Mouse (Mus musculus) embryonic facial prominence, embryonic 14.5 days (tissue): ENCODE results near the gene Rbm15. TPM values are rescaled to one million over a fixed set of nuclear protein-coding genes. Genes with fewer than 3 reads are reported as not detected.
A peak's percentile ranks its signal among the peaks of the same experiment; 100 is the strongest.
"Not testable (repeated sequence)": the region's sequence is repeated elsewhere in the genome, so short reads cannot be mapped to it uniquely, and the experiment has no call there.

Experiments used
- ATAC-seq: fragments of 200-750 bp; cut with Nextera tagmentation; 2 replicates; pipeline ENCODE4 v1.8.0; 2017; ENCODE audit warnings: low read depth, moderate number of reproducible peaks, moderate TSS enrichment
- DNase-seq: peaks from one replicate; pipeline ENCODE4 v3.0.0-alpha.2; 2015; ENCODE audit warnings: low spot score
- H3K27ac ChIP-seq: fragments of 300-500 bp; sonication (generic); replicated peaks from 2 replicates; pipeline ENCODE4 v1.5.1; 2014; ENCODE audit warnings: low read depth, mild to moderate bottlenecking, low read length, moderate library complexity
- H3K27me3 ChIP-seq: fragments of 300-500 bp; sonication (generic); replicated peaks from 2 replicates; pipeline ENCODE4 v1.6.1; 2014; ENCODE audit warnings: low read length; ENCODE audit not compliant: control insufficient read depth, insufficient read depth
- H3K36me3 ChIP-seq: fragments of 300-500 bp; sonication (generic); 2 replicates; pipeline ENCODE4 v1.6.1; 2014; ENCODE audit warnings: low read length, mixed read lengths; ENCODE audit not compliant: control insufficient read depth, insufficient read depth
- H3K4me1 ChIP-seq: fragments of 300-500 bp; sonication (generic); 2 replicates; pipeline ENCODE4 v1.6.1; 2014; ENCODE audit warnings: antibody characterized with exemption, low read length; ENCODE audit not compliant: control insufficient read depth, insufficient read depth
- H3K4me2 ChIP-seq: fragments of 300-500 bp; sonication (generic); 2 replicates; pipeline ENCODE4 v1.6.1; 2014; ENCODE audit warnings: low read depth, mild to moderate bottlenecking, low read length, moderate library complexity, mixed read lengths
- H3K4me3 ChIP-seq: fragments of 300-500 bp; sonication (generic); 2 replicates; pipeline ENCODE4 v1.5.1; 2014; ENCODE audit warnings: low read depth, mild to moderate bottlenecking, low read length
- H3K9ac ChIP-seq: fragments of 300-500 bp; sonication (generic); 2 replicates; pipeline ENCODE4 v1.6.1; 2014; ENCODE audit warnings: low read depth, mild to moderate bottlenecking, low read length, moderate library complexity, mixed read lengths
- H3K9me3 ChIP-seq: fragments of 300-500 bp; sonication (generic); 2 replicates; pipeline ENCODE4 v1.6.1; 2016; ENCODE audit warnings: low read length; ENCODE audit not compliant: control insufficient read depth
- WGBS: fragments of 180-500 bp; shearing (Covaris S2); extraction: QIAGEN DNeasy Blood & Tissue Kit; methylation state at CpG from one replicate; pipeline ENCODE4 v1.1.7; 2014; 5-methylcytosine and 5-hydroxymethylcytosine counted together
- polyA plus RNA-seq: library from polyadenylated mRNA; unstranded; fragments of >200 nt; fragmentation: Nextera tagmentation; extraction: Ambion mirVana; gene quantifications from 2 replicates; pipeline ENCODE4 v1.2.1, GENCODE M21; 2014

The Rbm15 gene
- polyA plus RNA-seq, 1 experiment from 2014 or later, result 13.7 TPM

DNA sequence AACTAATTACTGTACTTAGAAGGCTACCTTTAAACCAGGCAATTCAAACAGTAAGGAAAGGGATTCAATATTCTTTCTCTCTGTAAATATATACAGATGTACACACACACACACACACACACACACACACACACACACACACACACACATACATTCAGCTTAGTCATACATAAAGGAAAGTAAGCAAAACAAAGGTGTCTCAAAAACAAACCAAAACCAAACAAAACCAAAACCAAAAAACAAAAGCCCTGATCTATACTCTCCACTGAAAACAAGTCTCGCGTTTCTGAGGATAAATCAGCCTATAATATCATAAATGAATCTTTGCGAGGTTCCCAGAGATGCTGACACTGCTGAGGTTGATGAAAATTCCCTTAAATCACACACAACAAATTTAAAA lies 16.1 kb downstream of the Rbm15 start:
- H3K36me3 ChIP-seq, result peaks cover 29% of the 10 kb centered on the region
- H3K9me3 ChIP-seq, result no peaks in the 10 kb centered on the region
- H3K4me2 ChIP-seq, result no peak overlapping the region
- no peak overlapping the region for H3K4me3 ChIP-seq
- H3K9ac ChIP-seq, result no peak overlapping the region
- no peaks in the 10 kb centered on the region for H3K4me1 ChIP-seq
- DNase-seq (no peak), ATAC-seq (no peak)
- WGBS, result 94% methylated on average over 3 of the region's 3 CpGs
- H3K27ac ChIP-seq, result no peak overlapping the region
- no peaks in the 10 kb centered on the region for H3K27me3 ChIP-seq

DNA sequence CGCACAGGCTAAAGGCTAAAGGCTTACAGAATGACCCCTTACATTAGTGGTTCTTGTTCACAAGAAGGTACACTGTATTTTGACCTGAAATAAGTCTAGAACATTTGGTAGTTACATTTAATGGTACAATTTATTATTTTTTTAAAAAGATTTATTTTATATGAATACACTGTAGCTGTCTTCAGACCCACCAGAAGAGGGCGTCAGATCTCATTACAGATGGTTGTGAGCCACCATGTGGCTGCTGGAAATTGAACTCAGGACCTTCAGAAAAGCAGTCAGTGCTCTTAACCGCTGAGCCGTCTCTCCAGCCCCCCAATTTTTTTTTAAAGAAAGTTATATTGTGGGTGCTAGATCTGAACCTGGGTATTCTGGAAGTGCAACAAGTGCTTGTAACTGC lies 36.6 kb downstream of the Rbm15 start:
- not testable (repeated sequence) for H3K9ac ChIP-seq, H3K4me1 ChIP-seq, H3K4me2 ChIP-seq, H3K27me3 ChIP-seq, DNase-seq, H3K9me3 ChIP-seq, ATAC-seq, H3K4me3 ChIP-seq, H3K27ac ChIP-seq
- 0 out of 2 replicates have a peak, but pooled peaks cover 11% of the 10 kb centered on the region for H3K36me3 ChIP-seq
- WGBS, result 66% methylated on average over 4 of the region's 4 CpGs

DNA sequence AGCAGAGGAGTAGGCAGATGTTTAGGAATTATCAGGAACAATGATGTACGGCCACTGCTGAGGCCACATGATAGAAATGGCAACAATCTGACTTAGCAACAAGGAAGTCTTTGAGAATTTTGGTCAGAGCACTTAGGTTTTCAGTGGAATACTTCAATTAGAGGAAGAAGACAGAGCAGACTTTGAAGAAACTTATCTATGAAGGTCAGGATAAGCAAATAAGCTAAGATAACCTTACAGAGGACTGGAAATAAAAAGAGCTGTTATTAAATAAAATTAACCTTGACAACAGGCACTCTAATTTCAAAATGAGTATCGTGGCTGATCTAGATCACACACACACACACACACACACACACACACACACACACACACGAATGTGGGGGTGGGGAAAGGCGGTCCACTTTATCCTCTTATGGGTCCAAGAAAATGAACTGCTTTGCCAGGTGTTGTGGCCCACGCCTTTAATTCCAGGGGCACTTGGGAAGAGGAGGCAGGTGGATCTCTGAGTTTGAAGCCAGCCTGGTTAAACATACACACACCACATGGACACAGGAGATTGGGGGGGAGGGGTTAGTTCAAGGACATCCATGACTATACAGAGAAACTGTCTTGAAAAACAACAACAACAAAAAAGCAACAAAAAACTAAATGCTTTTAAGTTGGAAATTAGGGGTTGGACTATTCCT lies 37.7 kb downstream of the Rbm15 start:
- no peak overlapping the region for H3K9ac ChIP-seq
- H3K9me3 ChIP-seq, result no peaks in the 10 kb centered on the region
- 0 out of 2 replicates have a peak, but pooled peaks cover 11% of the 10 kb centered on the region for H3K36me3 ChIP-seq
- ATAC-seq (no peak), DNase-seq (no peak)
- H3K4me3 ChIP-seq, result no peak overlapping the region
- H3K27me3 ChIP-seq, result no peaks in the 10 kb centered on the region
- WGBS, result 82% methylated on average over 5 of the region's 5 CpGs
- H3K4me2 ChIP-seq, result no peak overlapping the region
- no peak overlapping the region for H3K27ac ChIP-seq
- H3K4me1 ChIP-seq, result 0 out of 2 replicates have a peak, but pooled peaks cover 4% of the 10 kb centered on the region

DNA sequence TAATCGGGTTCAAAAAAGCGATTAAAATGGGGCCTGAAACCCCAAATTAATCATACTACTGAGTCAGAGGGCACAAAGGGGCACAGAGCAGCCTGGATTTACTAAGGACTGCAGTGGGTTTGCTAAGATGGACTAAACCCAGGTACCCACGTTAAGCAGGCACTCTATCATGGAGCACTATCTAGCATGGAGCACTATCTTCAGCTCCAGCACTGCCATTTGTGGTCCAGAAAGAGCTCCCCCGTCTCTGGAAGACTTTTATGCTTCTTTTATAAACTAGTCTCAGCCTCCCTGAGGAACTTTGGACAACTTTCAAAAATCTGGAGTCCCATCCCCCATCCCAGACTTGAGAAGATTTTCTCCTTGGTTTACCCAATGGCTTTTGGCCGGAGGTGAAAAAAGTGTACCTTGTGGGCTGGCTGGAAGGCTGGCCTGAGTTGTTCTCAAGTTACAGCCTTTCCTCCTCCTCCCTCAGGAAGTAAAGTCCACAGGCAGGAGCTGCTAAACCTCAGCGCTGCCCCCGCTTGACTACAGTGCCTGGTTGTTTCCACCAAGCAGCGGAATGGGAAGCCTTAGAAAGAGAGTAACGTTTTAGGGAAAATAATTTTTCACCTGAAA lies 42.6 kb downstream of the Rbm15 start, which contains the start of gene Slc16a4:
Gene Slc16a4, plus strand, starts transcription at position 467 of the 618 bp plus-strand sequence.
- H3K9ac ChIP-seq, result no peak within 1 kb of the TSS
- no peak within 1 kb of the TSS for H3K4me3 ChIP-seq
- no peaks in the 10 kb centered on the region for H3K36me3 ChIP-seq
- ATAC-seq, result peak; percentile 90
- H3K27me3 ChIP-seq, result no peaks in the 10 kb centered on the region
- DNase-seq, result peak; percentile 94
- 0 out of 2 replicates have a peak, but pooled peaks cover 4% of the 10 kb centered on the region for H3K4me1 ChIP-seq
- 16% methylated on average over 9 of the region's 9 CpGs for WGBS
- no peaks in the 10 kb centered on the region for H3K9me3 ChIP-seq
- peak within 1 kb of the TSS; percentile 31 for H3K4me2 ChIP-seq
- peak within 1 kb of the TSS; percentile 70 for H3K27ac ChIP-seq

DNA sequence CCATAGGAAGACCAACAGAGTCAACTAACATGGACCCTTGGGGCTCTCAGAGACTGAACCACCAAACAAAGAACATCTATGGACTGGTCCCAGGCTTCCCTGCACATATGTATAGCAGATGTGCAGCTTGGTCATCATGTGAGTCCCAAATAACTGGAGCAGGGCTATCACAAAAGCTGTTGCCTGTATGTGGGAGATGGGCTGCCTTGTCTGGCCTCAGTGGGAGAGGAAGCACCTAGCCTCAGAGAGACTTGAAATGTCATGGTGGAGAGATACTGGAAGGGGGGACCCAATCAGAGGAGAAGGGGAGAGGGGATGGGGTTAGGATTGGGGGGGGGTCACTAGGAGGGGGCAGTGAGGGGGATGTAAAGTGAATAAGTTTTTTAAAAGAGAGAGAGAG lies 46.1 kb downstream of the Rbm15 start:
- Histone ChIP-seq H3K27me3 (no peaks in the 10 kb centered on the region), H3K36me3 (peaks cover 20% of the 10 kb centered on the region), H3K4me1 (0 out of 2 replicates have a peak, but pooled peaks cover 4% of the 10 kb centered on the region), H3K9me3 (no peaks in the 10 kb centered on the region), H3K4me3 (no peak overlapping the region), H3K9ac (no peak overlapping the region), H3K4me2 (no peak overlapping the region), H3K27ac (no peak overlapping the region)
- DNase-seq (no peak), ATAC-seq (no peak)

DNA sequence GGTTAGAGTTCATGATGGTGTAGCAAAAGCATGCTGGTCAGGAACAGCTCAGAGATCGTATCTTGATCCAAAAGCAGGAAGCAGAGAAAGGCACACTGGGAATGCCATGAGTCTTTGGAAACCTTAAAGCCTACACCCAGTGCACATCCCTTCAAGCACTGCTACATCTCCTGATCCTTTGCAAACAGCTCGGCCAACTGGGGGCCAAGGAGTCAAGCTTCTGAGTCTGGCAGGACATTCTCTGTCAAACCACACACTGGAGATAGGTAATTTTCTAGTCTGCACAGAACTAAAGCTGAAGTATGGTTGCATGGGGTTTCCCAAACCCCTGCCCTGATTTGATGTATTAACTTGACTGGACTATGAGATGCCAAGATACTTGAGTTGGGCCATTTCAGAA lies 47.4 kb downstream of the Rbm15 start:
- WGBS, result 73% methylated on average over 2 of the region's 2 CpGs
- Histone ChIP-seq H3K27me3 (no peaks in the 10 kb centered on the region), H3K9me3 (no peaks in the 10 kb centered on the region), H3K4me1 (no peaks in the 10 kb centered on the region), H3K27ac (no peak overlapping the region), H3K9ac (no peak overlapping the region), H3K4me2 (no peak overlapping the region), H3K36me3 (peaks cover 22% of the 10 kb centered on the region), H3K4me3 (no peak overlapping the region)
- ATAC-seq, result no peak
- DNase-seq, result no peak

DNA sequence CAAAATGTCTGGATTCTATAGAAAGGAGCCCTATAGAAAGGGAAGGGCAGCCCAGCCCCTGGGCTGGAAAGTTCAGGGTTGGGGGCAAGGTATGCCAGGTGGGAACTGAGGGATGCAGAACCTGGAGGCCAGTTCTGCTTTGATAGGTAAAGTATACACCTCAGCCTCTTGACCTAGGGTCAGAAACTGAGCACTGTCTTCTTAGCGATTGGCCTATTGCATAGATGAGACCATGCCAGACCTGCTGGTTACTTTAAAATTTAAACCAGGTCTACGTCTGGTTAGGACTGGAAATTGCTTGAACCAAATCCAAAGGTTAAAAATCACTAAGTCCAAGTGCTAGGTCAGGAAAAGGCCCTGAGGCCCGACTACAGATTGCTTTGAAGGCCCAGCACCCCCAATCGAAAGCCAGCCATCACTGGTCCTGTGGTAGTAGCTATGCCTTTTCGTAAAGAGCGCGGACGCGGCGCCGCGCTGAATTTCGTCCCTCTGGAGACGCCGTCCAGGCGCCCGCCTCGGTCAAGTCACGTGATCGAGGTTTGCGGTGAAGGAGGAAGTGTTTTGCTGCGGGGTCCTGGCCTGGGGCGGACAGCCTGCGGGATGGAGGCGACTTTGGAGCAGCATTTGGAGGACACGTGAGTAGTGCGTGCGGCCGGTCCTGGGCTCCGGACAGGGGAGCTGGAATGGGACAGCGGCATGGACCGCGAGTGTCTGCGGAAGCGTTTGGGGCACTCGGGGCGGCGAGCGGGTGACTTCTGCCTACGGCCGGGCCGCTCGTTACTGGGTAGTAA lies 54.8 kb downstream of the Rbm15 start, which contains the start of gene Lamtor5:
Gene Lamtor5, plus strand, starts transcription at position 380 of the 791 bp plus-strand sequence.
- H3K9ac ChIP-seq, result peak within 1 kb of the TSS; percentile 87
- H3K27me3 ChIP-seq, result no peaks in the 10 kb centered on the region; the same call in 1 of the 2 replicates
- peaks cover 15% of the 10 kb centered on the region for H3K36me3 ChIP-seq
- no peaks in the 10 kb centered on the region for H3K9me3 ChIP-seq
- 4% methylated on average over 41 of the region's 43 CpGs for WGBS
- peak within 1 kb of the TSS; percentile 74 for H3K4me2 ChIP-seq
- H3K27ac ChIP-seq, result no peak within 1 kb of the TSS
- H3K4me1 ChIP-seq, result peaks cover 9% of the 10 kb centered on the region
- H3K4me3 ChIP-seq, result peak within 1 kb of the TSS; percentile 93
- DNase-seq (peak; percentile 91), ATAC-seq (peak; percentile 94)

DNA sequence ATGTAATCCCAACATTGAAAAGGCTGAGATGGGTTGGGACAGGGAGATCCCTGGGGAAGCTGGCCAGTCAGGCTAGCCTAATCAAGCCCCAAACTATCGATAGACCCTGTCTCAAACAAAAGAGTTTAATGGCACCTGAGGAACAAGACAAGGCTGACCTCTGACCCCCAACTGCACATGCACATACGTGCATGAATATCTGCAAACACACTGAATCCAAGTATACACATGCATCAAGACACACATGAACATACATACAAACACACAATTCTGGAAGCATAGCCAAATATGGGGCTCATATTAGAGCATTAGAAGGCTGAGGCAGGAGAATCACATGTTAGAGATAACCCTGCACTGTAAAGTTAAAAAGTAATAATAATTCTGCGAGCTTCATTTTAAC lies 56.8 kb downstream of the Rbm15 start:
- WGBS, result 85% methylated on average over 3 of the region's 3 CpGs
- Histone ChIP-seq H3K4me2 (no peak overlapping the region), H3K27me3 (no peaks in the 10 kb centered on the region; the same call in 1 of the 2 replicates), H3K27ac (no peak overlapping the region), H3K4me3 (no peak overlapping the region), H3K9ac (no peak overlapping the region), H3K36me3 (no peaks in the 10 kb centered on the region; the same call in none of the 2 replicates), H3K4me1 (peaks cover 9% of the 10 kb centered on the region), H3K9me3 (no peaks in the 10 kb centered on the region)
- no peak for DNase-seq
- ATAC-seq, result no peak
